Mouse (Mus musculus) forebrain, embryonic 13.5 days (tissue): ENCODE data around the gene Prrg2. TPM values are rescaled to one million over a fixed set of nuclear protein-coding genes. Genes with fewer than 3 reads are reported as not detected.

Source experiments
- ATAC-seq: fragments of 200-750 bp; cut with Nextera tagmentation; 2 replicates; pipeline ENCODE4 v1.8.0; 2017
- H3K27ac ChIP-seq: fragments of 300-500 bp; sonication (generic); 2 replicates; pipeline ENCODE4 v1.5.1; 2015; ENCODE audit warnings: inconsistent platforms, mild to moderate bottlenecking, moderate library complexity
- H3K27me3 ChIP-seq: fragments of 300-500 bp; sonication (generic); 2 replicates; pipeline ENCODE4 v1.6.1; 2015; ENCODE audit warnings: mild to moderate bottlenecking, inconsistent platforms
- H3K36me3 ChIP-seq: fragments of 300-500 bp; sonication (generic); 2 replicates; pipeline ENCODE4 v1.6.1; 2015; ENCODE audit warnings: mild to moderate bottlenecking, inconsistent platforms; ENCODE audit not compliant: poor library complexity, severe bottlenecking
- H3K4me1 ChIP-seq: fragments of 300-500 bp; sonication (generic); 2 replicates; pipeline ENCODE4 v1.6.1; 2015; ENCODE audit warnings: inconsistent platforms
- H3K4me2 ChIP-seq: fragments of 300-500 bp; sonication (generic); 2 replicates; pipeline ENCODE4 v1.6.1; 2015; ENCODE audit warnings: inconsistent platforms, mild to moderate bottlenecking, moderate library complexity
- H3K4me3 ChIP-seq: fragments of 300-500 bp; sonication (generic); 2 replicates; pipeline ENCODE4 v1.5.1; 2015; ENCODE audit warnings: mild to moderate bottlenecking, inconsistent platforms
- H3K9ac ChIP-seq: fragments of 300-500 bp; sonication (generic); 2 replicates; pipeline ENCODE4 v1.6.1; 2015; ENCODE audit warnings: mild to moderate bottlenecking, inconsistent platforms
- H3K9me3 ChIP-seq: fragments of 300-500 bp; sonication (generic); replicated peaks from 2 replicates; pipeline ENCODE4 v1.6.1; 2016; ENCODE audit warnings: inconsistent platforms
- WGBS: fragments of 180-500 bp; shearing (Covaris S2); methylation state at CpG from one replicate; pipeline ENCODE4 v1.1.7; 2015; 5-methylcytosine and 5-hydroxymethylcytosine counted together
- polyA plus RNA-seq: library from polyadenylated mRNA; unstranded; fragments of >200 nt; fragmentation: Nextera tagmentation; extraction: Ambion mirVana; gene quantifications from 2 replicates; pipeline ENCODE4 v1.2.1, GENCODE M21; 2015

Gene Prrg2
- polyA plus RNA-seq, 1 experiment from 2014 or later: 14.8 TPM

- 94% methylated on average over 2 of the region's 2 CpGs for WGBS
- Histone ChIP-seq H3K36me3 (peaks cover 16% of the 10 kb centered on the region), H3K9ac (no peak overlapping the region), H3K4me1 (0 out of 2 replicates have a peak, but pooled peaks cover 2% of the 10 kb centered on the region), H3K4me2 (no peak overlapping the region), H3K4me3 (no peak overlapping the region), H3K9me3 (no peaks in the 10 kb centered on the region), H3K27ac (no peak overlapping the region), H3K27me3 (no peaks in the 10 kb centered on the region)
- ATAC-seq: no peak
These were observed 7.2 kb upstream of the Prrg2 start for GRCm38 (mm10) chr7:45069671-45070070.

GRCm38 (mm10) chr7:45068000-45068318 lies 5.5 kb upstream of the Prrg2 start:
- no peak overlapping the region for H3K9ac ChIP-seq
- 21% methylated on average over 5 of the region's 5 CpGs for WGBS
- no peak overlapping the region for H3K27ac ChIP-seq
- H3K4me3 ChIP-seq: no peak overlapping the region
- no peaks in the 10 kb centered on the region for H3K36me3 ChIP-seq
- no peak overlapping the region for H3K4me2 ChIP-seq
- no peak for ATAC-seq
- H3K4me1 ChIP-seq: peaks cover 11% of the 10 kb centered on the region; the same call in 1 of the 2 replicates
- H3K27me3 ChIP-seq: no peaks in the 10 kb centered on the region
- no peaks in the 10 kb centered on the region for H3K9me3 ChIP-seq

- no peak overlapping the region for H3K4me2 ChIP-seq
- peaks cover 11% of the 10 kb centered on the region; the same call in 1 of the 2 replicates for H3K4me1 ChIP-seq
- H3K27ac ChIP-seq: no peak overlapping the region
- 66% methylated on average over 4 of the region's 4 CpGs for WGBS
- H3K27me3 ChIP-seq: no peaks in the 10 kb centered on the region
- H3K4me3 ChIP-seq: no peak overlapping the region
- H3K9me3 ChIP-seq: no peaks in the 10 kb centered on the region
- ATAC-seq: no peak
- no peak overlapping the region for H3K9ac ChIP-seq
- H3K36me3 ChIP-seq: no peaks in the 10 kb centered on the region
These were observed 4.9 kb upstream of the Prrg2 start for GRCm38 (mm10) chr7:45067190-45067999.

- Histone ChIP-seq H3K27ac (no peak overlapping the region), H3K4me2 (peak overlapping the region; percentile 64), H3K4me3 (peak overlapping the region; percentile 64), H3K9me3 (no peaks in the 10 kb centered on the region), H3K36me3 (no peaks in the 10 kb centered on the region), H3K9ac (peak overlapping the region; percentile 36; the same call in 1 of the 2 replicates), H3K4me1 (peaks cover 33% of the 10 kb centered on the region), H3K27me3 (no peaks in the 10 kb centered on the region)
- WGBS: 11% methylated on average over 11 of the region's 11 CpGs
- ATAC-seq: no peak
These were observed 873 bp downstream of the Prrg2 start for GRCm38 (mm10) chr7:45061532-45062075.

GRCm38 (mm10) chr7:45060632-45061122 lies 1.8 kb downstream of the Prrg2 start:
- Histone ChIP-seq H3K36me3 (no peaks in the 10 kb centered on the region), H3K4me2 (no peak overlapping the region), H3K9me3 (no peaks in the 10 kb centered on the region), H3K27ac (no peak overlapping the region), H3K4me1 (peaks cover 33% of the 10 kb centered on the region), H3K9ac (no peak overlapping the region), H3K27me3 (no peaks in the 10 kb centered on the region), H3K4me3 (no peak overlapping the region)
- ATAC-seq: no peak
- 88% methylated on average over 6 of the region's 6 CpGs for WGBS

- ATAC-seq: no peak
- Histone ChIP-seq H3K9ac (peak overlapping the region; percentile 37; the same call in 1 of the 2 replicates), H3K9me3 (no peaks in the 10 kb centered on the region), H3K4me3 (no peak overlapping the region), H3K27me3 (no peaks in the 10 kb centered on the region), H3K4me2 (peak overlapping the region; percentile 5; the same call in 1 of the 2 replicates), H3K36me3 (no peaks in the 10 kb centered on the region), H3K4me1 (peaks cover 32% of the 10 kb centered on the region), H3K27ac (peak overlapping the region; percentile 80)
- WGBS: 81% methylated on average over 10 of the region's 10 CpGs
These were observed 3.6 kb downstream of the Prrg2 start for GRCm38 (mm10) chr7:45058607-45059571.

- Histone ChIP-seq H3K4me1 (peaks cover 28% of the 10 kb centered on the region), H3K9me3 (no peaks in the 10 kb centered on the region), H3K27ac (no peak overlapping the region), H3K36me3 (no peaks in the 10 kb centered on the region), H3K4me3 (no peak overlapping the region), H3K4me2 (no peak overlapping the region), H3K27me3 (no peaks in the 10 kb centered on the region), H3K9ac (peak overlapping the region; percentile 35; the same call in 1 of the 2 replicates)
- ATAC-seq: no peak
These were observed 5.5 kb downstream of the Prrg2 start for GRCm38 (mm10) chr7:45056972-45057348.

GRCm38 (mm10) chr7:45056329-45056971 lies 6.0 kb downstream of the Prrg2 start:
- 68% methylated on average over 14 of the region's 14 CpGs for WGBS
- no peaks in the 10 kb centered on the region for H3K9me3 ChIP-seq
- H3K4me3 ChIP-seq: no peak overlapping the region
- H3K4me1 ChIP-seq: peaks cover 28% of the 10 kb centered on the region
- no peak overlapping the region for H3K27ac ChIP-seq
- ATAC-seq: no peak
- H3K4me2 ChIP-seq: no peak overlapping the region
- H3K9ac ChIP-seq: peak overlapping the region; percentile 35; the same call in 1 of the 2 replicates
- H3K27me3 ChIP-seq: no peaks in the 10 kb centered on the region
- H3K36me3 ChIP-seq: no peaks in the 10 kb centered on the region

- H3K4me1 ChIP-seq: peaks cover 35% of the 10 kb centered on the region
- H3K4me3 ChIP-seq: peak overlapping the region; percentile 93
- peak; percentile 93 for ATAC-seq
- WGBS: under 1% methylated on average over 33 of the region's 33 CpGs
- peak overlapping the region; percentile 97 for H3K4me2 ChIP-seq
- H3K27me3 ChIP-seq: no peaks in the 10 kb centered on the region
- H3K9ac ChIP-seq: peak overlapping the region; percentile 93
- H3K36me3 ChIP-seq: peaks cover 14% of the 10 kb centered on the region
- no peaks in the 10 kb centered on the region for H3K9me3 ChIP-seq
- H3K27ac ChIP-seq: peak overlapping the region; percentile 100
These were observed 8.5 kb downstream of the Prrg2 start for GRCm38 (mm10) chr7:45053931-45054510.

GRCm38 (mm10) chr7:45053117-45053930 lies 9.2 kb downstream of the Prrg2 start:
- Histone ChIP-seq H3K4me3 (peak overlapping the region; percentile 93), H3K27me3 (no peaks in the 10 kb centered on the region), H3K9ac (peak overlapping the region; percentile 93), H3K36me3 (peaks cover 21% of the 10 kb centered on the region), H3K27ac (peak overlapping the region; percentile 100), H3K9me3 (no peaks in the 10 kb centered on the region), H3K4me2 (peak overlapping the region; percentile 97), H3K4me1 (peaks cover 28% of the 10 kb centered on the region)
- peak; percentile 61 for ATAC-seq
- 1% methylated on average over 36 of the region's 59 CpGs for WGBS

- 0% methylated on average over 5 of the region's 18 CpGs for WGBS
- H3K27me3 ChIP-seq: no peaks in the 10 kb centered on the region
- peak within 1 kb of the TSS; percentile 93 for H3K9ac ChIP-seq
- no peaks in the 10 kb centered on the region for H3K9me3 ChIP-seq
- peaks cover 28% of the 10 kb centered on the region for H3K4me1 ChIP-seq
- peak within 1 kb of the TSS; percentile 100 for H3K27ac ChIP-seq
- H3K4me3 ChIP-seq: peak within 1 kb of the TSS; percentile 93
- peaks cover 26% of the 10 kb centered on the region for H3K36me3 ChIP-seq
- ATAC-seq: no peak
- peak within 1 kb of the TSS; percentile 97 for H3K4me2 ChIP-seq
These were observed 9.7 kb downstream of the Prrg2 start, which contains the start of gene Prr12 for GRCm38 (mm10) chr7:45052862-45053116. Prr12 (minus strand) TSS chr7:45052881.
